29 mouse cellular contexts compared by ENCODE assay signal in the genomic region with DNA sequence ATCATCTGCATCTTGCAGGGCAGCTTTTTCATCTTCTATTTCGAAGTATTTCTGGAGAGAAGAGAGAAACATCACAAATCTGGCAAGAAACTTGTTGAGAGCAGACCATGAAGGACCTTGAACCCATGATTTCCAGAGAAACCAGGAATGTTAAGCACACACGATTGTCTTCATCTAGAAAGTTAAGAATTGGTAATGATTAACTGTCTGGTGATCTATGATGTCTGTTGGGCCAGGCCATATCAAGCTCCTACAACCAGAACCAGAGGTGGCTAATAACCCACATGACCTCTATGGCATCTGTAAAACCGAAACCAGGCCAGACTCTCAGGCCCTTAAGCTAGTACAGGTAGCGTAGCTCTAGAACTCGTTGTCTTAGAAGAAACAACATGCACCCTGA. TPM values are rescaled to one million over a fixed set of nuclear protein-coding genes. Genes with fewer than 3 reads are reported as not detected.
"Had no signal": no experiment of that assay in that cellular context is flagged by ENCODE, and none has a peak within 500 bp of the region (broad histone marks: within the 10 kb centered on the region; RNA-seq: fewer than 3 reads in every experiment).

No protein-coding gene starts in this region.

- H3K4me3 ChIP-seq: left cerebral cortex, adult 2 months; liver, embryonic 15.5 days; lung, embryonic 15.5 days; megakaryocyte, embryonic 14.5 days; midbrain, embryonic 10.5 days; midbrain, embryonic 13.5 days; myocyte; neural tube, embryonic 13.5 days had no signal

- H3K27ac ChIP-seq: kidney, postnatal 0 days; left cerebral cortex, adult 2 months; liver, embryonic 15.5 days; lung, embryonic 15.5 days; midbrain, embryonic 10.5 days; midbrain, embryonic 13.5 days; neural tube, embryonic 13.5 days had no signal

- H3K9me3 ChIP-seq: liver, embryonic 15.5 days; lung, embryonic 15.5 days; megakaryocyte, embryonic 14.5 days; midbrain, embryonic 10.5 days; midbrain, embryonic 13.5 days; neural tube, embryonic 13.5 days had no signal

- ATAC-seq: hindbrain, embryonic 16.5 days; midbrain, embryonic 13.5 days; midbrain, embryonic 16.5 days had no signal

- H3K4me2 ChIP-seq: liver, embryonic 11.5 days; liver, embryonic 15.5 days; lung, embryonic 15.5 days; midbrain, embryonic 13.5 days; neural tube, embryonic 13.5 days had no signal

- H3K9ac ChIP-seq: liver, embryonic 15.5 days; lung, embryonic 15.5 days; midbrain, embryonic 13.5 days; neural tube, embryonic 13.5 days had no signal

- H3K4me1 ChIP-seq: liver, embryonic 15.5 days; lung, embryonic 15.5 days; neural tube, embryonic 13.5 days had no signal

- H3K36me3 ChIP-seq: liver, embryonic 15.5 days; lung, embryonic 15.5 days; midbrain, embryonic 10.5 days; midbrain, embryonic 13.5 days; neural tube, embryonic 13.5 days had no signal

- DNase-seq: layer of hippocampus, postnatal 36 days; lung, adult 18-20 months; lung, postnatal 10 days; lung, postnatal 36 days; retina, postnatal 1 day; right cerebral cortex, postnatal 25 days; thymus, adult 18-20 months had no signal

RNA-seq across cellular contexts. Expression of a gene that starts 29.6 kb away (rescaled TPM):
- total RNA-seq: layer of hippocampus, adult 8-10 months; layer of hippocampus, postnatal 10 days; layer of hippocampus, postnatal 36 days; left cerebral cortex, adult 2 months; left cerebral cortex, postnatal 10 days; left cerebral cortex, postnatal 36 days; monocyte, adult 5-6 weeks; neutrophil, adult 5-6 weeks had no signal
- polyA plus RNA-seq: kidney, postnatal 0 days; limb, embryonic 11.5 days; limb, embryonic 14.5 days; liver, embryonic 11.5 days; liver, embryonic 15.5 days; lung, embryonic 15.5 days; midbrain, embryonic 10.5 days; midbrain, embryonic 13.5 days; midbrain, embryonic 16.5 days; myocyte; neural tube, embryonic 13.5 days; spleen, adult 2 months; stomach, embryonic 16.5 days had no signal
